Mouse (Mus musculus) liver, embryonic 11.5 days (tissue): ENCODE measurements around the gene Enkd1. TPM values are rescaled to one million over a fixed set of nuclear protein-coding genes. Genes with fewer than 3 reads are reported as not detected.

Experiments
- ATAC-seq: fragments of 200-750 bp; cut with Nextera tagmentation; replicated peaks from 2 replicates; pipeline ENCODE4 v1.8.0; 2017; ENCODE audit warnings: moderate number of reproducible peaks, mild to moderate bottlenecking, moderate TSS enrichment, moderate library complexity; ENCODE audit not compliant: low FRiP score
- DNase-seq: peaks from one replicate; pipeline ENCODE4 v3.0.0-alpha.2; 2017; ENCODE audit warnings: low spot score
- H3K27ac ChIP-seq: fragments of 300-500 bp; sonication (generic); 2 replicates; pipeline ENCODE4 v1.5.1; 2014; ENCODE audit warnings: mild to moderate bottlenecking, low read depth, low read length, control low read depth
- H3K27me3 ChIP-seq: fragments of 300-500 bp; sonication (generic); replicated peaks from 2 replicates; pipeline ENCODE4 v1.6.1; 2014; ENCODE audit warnings: low read length, mixed read lengths; ENCODE audit not compliant: control insufficient read depth, insufficient read depth
- H3K36me3 ChIP-seq: fragments of 300-500 bp; sonication (generic); 2 replicates; pipeline ENCODE4 v1.6.1; 2014; ENCODE audit warnings: mild to moderate bottlenecking, low read length, moderate library complexity, mixed read lengths; ENCODE audit not compliant: control insufficient read depth, insufficient read depth
- H3K4me1 ChIP-seq: fragments of 300-500 bp; sonication (generic); replicated peaks from 2 replicates; pipeline ENCODE4 v1.6.1; 2014; ENCODE audit warnings: low read length, mixed read lengths; ENCODE audit not compliant: control insufficient read depth, insufficient read depth
- H3K4me2 ChIP-seq: fragments of 300-500 bp; sonication (generic); 2 replicates; pipeline ENCODE4 v1.6.1; 2014; ENCODE audit warnings: mild to moderate bottlenecking, control low read depth, moderate library complexity
- H3K4me3 ChIP-seq: fragments of 300-500 bp; sonication (generic); 2 replicates; pipeline ENCODE4 v1.5.1; 2014; ENCODE audit warnings: low read depth, low read length, control low read depth
- H3K9ac ChIP-seq: fragments of 300-500 bp; sonication (generic); 2 replicates; pipeline ENCODE4 v1.6.1; 2014; ENCODE audit warnings: low read depth, low read length, control low read depth
- H3K9me3 ChIP-seq: fragments of 300-500 bp; sonication (generic); 2 replicates; pipeline ENCODE4 v1.6.1; 2016; ENCODE audit warnings: low read length, inconsistent platforms, mixed read lengths; ENCODE audit not compliant: control insufficient read depth
- WGBS: fragments of 180-500 bp; shearing (Covaris S2); extraction: QIAGEN DNeasy Blood & Tissue Kit; methylation state at CpG from one replicate; pipeline ENCODE4 v1.1.7; 2014; 5-methylcytosine and 5-hydroxymethylcytosine counted together
- polyA plus RNA-seq: library from polyadenylated mRNA; unstranded; fragments of >200 nt; fragmentation: Nextera tagmentation; extraction: Ambion mirVana; gene quantifications from 2 replicates; pipeline ENCODE4 v1.2.1, GENCODE M21; 2014

Enkd1 gene
- polyA plus RNA-seq, 1 experiment from 2014 or later, result 22.3 TPM

DNA sequence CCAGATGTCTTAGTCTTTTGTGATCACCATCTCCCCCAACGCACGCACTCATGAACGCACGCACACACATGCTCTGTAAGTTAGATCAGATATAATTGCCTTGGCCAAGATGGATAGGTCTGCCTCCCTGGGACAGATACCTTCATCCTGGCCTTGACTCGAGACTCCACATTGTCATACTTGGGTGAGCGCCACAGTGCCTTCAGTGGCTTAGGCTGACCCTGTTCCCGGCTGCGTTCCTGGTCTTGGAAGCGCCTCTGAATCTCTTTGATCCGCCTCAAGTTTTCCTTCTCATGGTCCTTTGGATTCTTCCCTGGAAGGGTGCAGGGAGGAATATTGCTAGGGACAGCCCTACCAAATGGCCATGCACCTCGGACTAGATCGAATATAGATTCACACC lies 1.6 kb downstream of the Enkd1 start:
- Histone ChIP-seq H3K4me3 (peak overlapping the region; percentile 82; the same call in 1 of the 2 replicates), H3K27ac (no peak overlapping the region), H3K9me3 (no peaks in the 10 kb centered on the region), H3K4me1 (peaks cover 21% of the 10 kb centered on the region), H3K27me3 (no peaks in the 10 kb centered on the region), H3K4me2 (peak overlapping the region; percentile 85), H3K9ac (peak overlapping the region; percentile 12; the same call in 1 of the 2 replicates), H3K36me3 (peaks cover 8% of the 10 kb centered on the region)
- WGBS, result 84% methylated on average over 12 of the region's 12 CpGs
- ATAC-seq, result no peak
- DNase-seq, result no peak

DNA sequence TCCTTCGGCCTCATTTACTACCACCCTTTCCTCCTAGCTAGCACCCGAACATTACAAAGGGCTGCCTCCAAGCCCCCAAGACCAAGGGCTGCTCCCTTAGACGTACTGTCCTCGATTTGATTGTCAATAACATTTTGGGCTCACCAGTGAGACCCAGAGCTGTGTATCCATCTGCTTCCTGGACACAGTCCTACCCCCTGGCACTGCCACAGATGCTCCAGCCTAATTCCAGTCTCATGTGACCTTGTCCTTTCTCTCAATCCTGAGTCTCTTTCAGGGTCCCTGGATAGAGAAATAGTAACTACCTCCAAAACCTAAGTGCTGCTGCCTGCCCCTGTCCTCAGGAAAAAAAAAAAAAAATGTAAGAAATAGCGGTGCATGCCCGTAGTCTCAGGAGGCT lies 3.1 kb downstream of the Enkd1 start:
- no peaks in the 10 kb centered on the region for H3K27me3 ChIP-seq
- H3K9ac ChIP-seq, result no peak overlapping the region
- WGBS, result 91% methylated on average over 6 of the region's 6 CpGs
- H3K27ac ChIP-seq, result no peak overlapping the region
- H3K36me3 ChIP-seq, result peaks cover 8% of the 10 kb centered on the region
- ATAC-seq, result no peak
- DNase-seq, result no peak
- no peak overlapping the region for H3K4me2 ChIP-seq
- no peak overlapping the region for H3K4me3 ChIP-seq
- H3K4me1 ChIP-seq, result peaks cover 25% of the 10 kb centered on the region
- H3K9me3 ChIP-seq, result no peaks in the 10 kb centered on the region

GRCm38 (mm10) chr8:105704146-105704812 lies 3.7 kb downstream of the Enkd1 start:
- no peak overlapping the region for H3K27ac ChIP-seq
- no peak overlapping the region for H3K4me3 ChIP-seq
- H3K9me3 ChIP-seq, result no peaks in the 10 kb centered on the region
- H3K9ac ChIP-seq, result no peak overlapping the region
- no peak overlapping the region for H3K4me2 ChIP-seq
- ATAC-seq (no peak), DNase-seq (no peak)
- peaks cover 8% of the 10 kb centered on the region for H3K36me3 ChIP-seq
- H3K4me1 ChIP-seq, result peaks cover 28% of the 10 kb centered on the region
- H3K27me3 ChIP-seq, result no peaks in the 10 kb centered on the region
- WGBS, result 92% methylated on average over 34 of the region's 34 CpGs

DNA sequence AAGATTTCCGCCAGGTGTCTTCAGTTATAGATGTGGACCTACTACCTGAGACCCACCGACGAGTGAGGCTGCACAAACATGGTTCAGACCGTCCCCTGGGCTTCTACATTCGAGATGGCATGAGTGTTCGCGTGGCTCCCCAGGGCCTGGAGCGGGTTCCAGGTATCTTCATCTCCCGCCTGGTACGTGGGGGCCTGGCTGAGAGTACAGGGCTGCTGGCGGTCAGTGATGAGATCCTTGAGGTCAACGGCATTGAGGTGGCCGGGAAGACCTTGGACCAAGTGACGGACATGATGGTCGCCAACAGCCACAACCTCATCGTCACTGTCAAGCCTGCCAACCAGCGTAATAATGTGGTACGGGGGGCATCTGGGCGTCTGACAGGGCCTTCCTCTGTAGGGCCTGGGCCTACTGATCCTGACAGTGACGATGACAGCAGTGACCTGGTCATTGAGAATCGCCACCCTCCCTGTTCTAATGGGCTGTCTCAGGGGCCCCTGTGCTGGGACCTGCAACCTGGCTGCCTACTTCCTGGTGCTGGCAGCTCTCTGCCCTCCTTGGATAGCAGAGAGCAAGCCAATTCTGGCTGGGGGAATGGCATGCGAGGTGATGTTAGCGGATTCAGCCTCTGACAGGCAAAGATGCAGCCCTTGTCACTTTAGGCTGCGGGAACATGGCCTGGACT lies 5.1 kb downstream of the Enkd1 start:
- DNase-seq, result no peak
- Histone ChIP-seq H3K9ac (no peak overlapping the region), H3K4me3 (no peak overlapping the region), H3K9me3 (no peaks in the 10 kb centered on the region), H3K4me2 (no peak overlapping the region; the same call in 1 of the 2 replicates), H3K36me3 (peaks cover 17% of the 10 kb centered on the region), H3K4me1 (peaks cover 24% of the 10 kb centered on the region), H3K27ac (no peak overlapping the region), H3K27me3 (no peaks in the 10 kb centered on the region)
- no peak for ATAC-seq
- 90% methylated on average over 24 of the region's 24 CpGs for WGBS

DNA sequence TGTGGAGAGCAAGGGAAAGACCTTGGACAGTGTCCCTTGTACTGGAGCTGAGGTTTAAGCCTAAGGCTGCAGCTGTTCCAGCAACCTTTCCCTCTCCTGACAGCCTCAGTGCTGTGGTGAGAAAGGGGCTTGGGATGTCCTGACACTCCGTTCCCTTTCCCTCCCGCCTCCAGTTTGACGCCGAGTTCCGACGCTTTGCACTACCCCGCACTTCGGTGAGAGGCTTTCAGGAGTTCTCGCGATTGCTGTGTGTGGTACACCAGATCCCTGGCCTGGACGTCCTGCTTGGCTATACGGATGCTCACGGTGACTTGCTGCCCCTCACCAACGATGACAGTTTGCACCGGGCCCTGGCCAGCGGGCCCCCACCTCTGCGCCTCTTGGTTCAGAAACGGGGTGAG lies 6.0 kb downstream of the Enkd1 start:
- Histone ChIP-seq H3K9ac (peak overlapping the region; percentile 60), H3K4me1 (peaks cover 22% of the 10 kb centered on the region), H3K36me3 (peaks cover 21% of the 10 kb centered on the region), H3K4me3 (peak overlapping the region; percentile 77), H3K9me3 (no peaks in the 10 kb centered on the region), H3K27me3 (no peaks in the 10 kb centered on the region), H3K4me2 (peak overlapping the region; percentile 98), H3K27ac (peak overlapping the region; percentile 13; the same call in 1 of the 2 replicates)
- DNase-seq (no peak), ATAC-seq (no peak)
- 56% methylated on average over 18 of the region's 18 CpGs for WGBS

DNA sequence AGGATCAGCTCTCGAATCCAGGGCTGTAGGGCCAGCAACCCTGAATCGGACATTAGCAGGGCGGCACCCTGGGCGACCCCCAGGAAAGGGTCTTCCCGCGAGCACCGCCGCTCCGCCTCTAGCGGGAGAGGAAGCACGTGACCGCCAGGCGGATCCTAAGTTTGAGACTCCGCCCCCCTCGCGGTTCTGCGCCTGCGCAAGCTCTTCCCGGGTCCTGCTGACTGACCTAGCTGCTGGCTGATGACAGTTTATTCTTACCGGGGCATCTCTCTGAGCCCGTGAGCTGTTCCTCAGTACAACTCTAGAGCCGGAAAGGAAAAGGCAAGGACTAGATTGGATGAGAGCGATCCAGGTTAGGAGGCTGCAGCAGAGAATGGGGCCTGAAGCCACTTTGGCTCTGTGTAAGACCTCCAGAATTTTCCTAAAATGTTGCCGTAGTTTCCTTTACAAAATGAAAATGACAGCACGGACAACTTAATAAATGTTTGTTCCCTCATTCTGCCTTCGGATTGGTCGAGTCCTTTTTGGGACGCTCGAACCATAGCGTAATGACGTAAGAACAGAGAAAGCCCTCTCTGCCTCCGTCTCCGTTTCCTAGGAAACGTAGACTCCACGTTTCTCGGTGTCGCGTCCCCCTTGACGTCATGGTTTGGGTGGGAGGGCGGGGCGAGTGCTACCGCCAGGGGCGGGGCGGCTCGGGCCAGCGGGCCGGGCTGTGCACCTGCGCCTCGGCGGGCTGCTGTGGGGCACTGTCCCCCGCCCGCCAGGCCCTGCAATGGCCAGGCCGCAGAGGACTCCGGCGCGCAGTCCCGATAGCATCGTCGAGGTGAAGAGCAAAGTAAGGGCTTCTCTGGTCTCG lies 6.8 kb downstream of the Enkd1 start, which contains the start of the genes Acd and Pard6a:
TSS of gene Acd (minus strand) at position 137 of the 859 bp plus-strand sequence.
TSS of gene Pard6a (plus strand) at position 183 of the 859 bp plus-strand sequence.
- DNase-seq (peak; percentile 98), ATAC-seq (peak; percentile 76)
- peaks cover 20% of the 10 kb centered on the region for H3K4me1 ChIP-seq
- peak within 1 kb of the TSS; percentile 98 for H3K4me2 ChIP-seq
- H3K27ac ChIP-seq, result peak within 1 kb of the TSS; percentile 93
- H3K27me3 ChIP-seq, result no peaks in the 10 kb centered on the region
- WGBS, result under 1% methylated on average over 60 of the region's 60 CpGs
- H3K9me3 ChIP-seq, result no peaks in the 10 kb centered on the region
- H3K36me3 ChIP-seq, result peaks cover 24% of the 10 kb centered on the region
- H3K4me3 ChIP-seq, result peak within 1 kb of the TSS; percentile 77
- peak within 1 kb of the TSS; percentile 69 for H3K9ac ChIP-seq

DNA sequence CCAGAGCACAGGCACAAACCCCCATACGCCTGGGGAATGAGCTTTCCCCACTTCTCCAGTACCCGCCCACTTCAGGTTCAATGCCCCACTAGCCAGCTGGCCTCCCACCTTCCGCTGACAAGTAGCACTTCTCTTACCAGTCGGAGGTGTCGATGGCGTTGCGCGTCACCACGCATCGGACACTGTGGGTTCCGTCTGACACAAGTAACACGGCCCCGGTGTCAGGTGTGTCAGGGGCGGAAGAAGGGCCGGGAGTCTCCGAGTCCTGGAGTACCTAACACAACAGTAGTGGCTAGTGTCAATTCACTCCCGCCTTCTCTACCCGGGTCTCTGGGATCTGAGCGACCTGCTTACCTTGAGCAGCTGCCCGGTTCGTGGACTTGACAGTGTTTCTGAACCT lies 7.4 kb downstream of the Enkd1 start:
- H3K9ac ChIP-seq, result peak overlapping the region; percentile 69
- H3K9me3 ChIP-seq, result no peaks in the 10 kb centered on the region
- no peaks in the 10 kb centered on the region for H3K27me3 ChIP-seq
- H3K36me3 ChIP-seq, result peaks cover 24% of the 10 kb centered on the region
- H3K27ac ChIP-seq, result peak overlapping the region; percentile 93
- ATAC-seq (peak; percentile 53), DNase-seq (no peak)
- under 1% methylated on average over 21 of the region's 21 CpGs for WGBS
- H3K4me1 ChIP-seq, result peaks cover 20% of the 10 kb centered on the region
- H3K4me2 ChIP-seq, result peak overlapping the region; percentile 98
- peak overlapping the region; percentile 77 for H3K4me3 ChIP-seq

GRCm38 (mm10) chr8:105699488-105700215 lies 8.4 kb downstream of the Enkd1 start:
- Histone ChIP-seq H3K36me3 (peaks cover 24% of the 10 kb centered on the region), H3K27ac (no peak overlapping the region), H3K4me2 (peak overlapping the region; percentile 98), H3K4me3 (peak overlapping the region; percentile 77), H3K27me3 (no peaks in the 10 kb centered on the region; the same call in 1 of the 2 replicates), H3K9ac (peak overlapping the region; percentile 69; the same call in 1 of the 2 replicates), H3K4me1 (peaks cover 22% of the 10 kb centered on the region), H3K9me3 (no peaks in the 10 kb centered on the region)
- ATAC-seq, result no peak
- no peak for DNase-seq
- WGBS, result 92% methylated on average over 11 of the region's 11 CpGs
